Mouse (Mus musculus) forebrain, postnatal 0 days (tissue): ENCODE measurements around the gene Hhipl2. TPM values are rescaled to one million over a fixed set of nuclear protein-coding genes. Genes with fewer than 3 reads are reported as not detected.
A peak's percentile ranks its signal among the peaks of the same experiment; 100 is the strongest.
"Not testable (repeated sequence)": the region's sequence is repeated elsewhere in the genome, so short reads cannot be mapped to it uniquely, and the experiment has no call there.

Source experiments
- ATAC-seq: fragments of 200-750 bp; cut with Nextera tagmentation; 2 replicates; pipeline ENCODE4 v1.8.0; 2017; ENCODE audit warnings: mild to moderate bottlenecking, moderate library complexity
- DNase-seq: peaks from one replicate; pipeline ENCODE4 v3.0.0-alpha.2; 2015
- H3K27ac ChIP-seq: fragments of 300-500 bp; sonication (generic); 2 replicates; pipeline ENCODE4 v1.5.1; 2014; ENCODE audit warnings: low read depth, mild to moderate bottlenecking, antibody characterized with exemption, low read length, moderate library complexity, mixed read lengths
- H3K27me3 ChIP-seq: fragments of 300-500 bp; sonication (generic); 2 replicates; pipeline ENCODE4 v1.6.1; 2014; ENCODE audit warnings: mild to moderate bottlenecking, low read length, mixed read lengths; ENCODE audit not compliant: insufficient read depth
- H3K36me3 ChIP-seq: fragments of 300-500 bp; sonication (generic); 2 replicates; pipeline ENCODE4 v1.6.1; 2014; ENCODE audit warnings: mild to moderate bottlenecking, moderate library complexity; ENCODE audit not compliant: insufficient read depth
- H3K4me1 ChIP-seq: fragments of 300-500 bp; sonication (generic); 2 replicates; pipeline ENCODE4 v1.6.1; 2014; ENCODE audit warnings: antibody characterized with exemption; ENCODE audit not compliant: insufficient read depth
- H3K4me2 ChIP-seq: fragments of 300-500 bp; sonication (generic); 2 replicates; pipeline ENCODE4 v1.6.1; 2014; ENCODE audit warnings: low read depth, mild to moderate bottlenecking, moderate library complexity
- H3K4me3 ChIP-seq: fragments of 300-500 bp; sonication (generic); 2 replicates; pipeline ENCODE4 v1.5.1; 2014; ENCODE audit warnings: low read depth, low read length, mixed read lengths
- H3K9ac ChIP-seq: fragments of 300-500 bp; sonication (generic); 2 replicates; pipeline ENCODE4 v1.6.1; 2014; ENCODE audit warnings: mild to moderate bottlenecking
- H3K9me3 ChIP-seq: fragments of 300-500 bp; sonication (generic); 2 replicates; pipeline ENCODE4 v1.6.1; 2016; ENCODE audit warnings: low read length
- CTCF ChIP-seq: sonication (generic); IDR thresholded peaks from 2 replicates; pipeline ENCODE4 v1.5.1; 2016; ENCODE audit warnings: antibody characterized with exemption, control low read depth, low read depth
- WGBS: fragments of 180-500 bp; shearing (Covaris S2); extraction: QIAGEN DNeasy Blood & Tissue Kit; methylation state at CpG from one replicate; pipeline ENCODE4 v1.1.7; 2014; 5-methylcytosine and 5-hydroxymethylcytosine counted together
- polyA plus RNA-seq: library from polyadenylated mRNA; unstranded; fragments of >200 nt; fragmentation: Nextera tagmentation; extraction: Ambion mirVana; gene quantifications from 2 replicates; pipeline ENCODE4 v1.2.1, GENCODE M21; 2015
- total RNA-seq: library from RNA; depleted of rRNA; stranded (reverse); fragments of >200 nt; gene quantifications from 2 replicates; pipeline ENCODE4 v1.2.3, GENCODE M21; 2014; rRNA removed

The Hhipl2 gene
- 0.33 and 0.46 TPM in 2 replicates for total RNA-seq
- polyA plus RNA-seq, result 0.07 TPM in 1 of 2 replicates, not detected in the other

GRCm38 (mm10) chr1:183417873-183418272 lies at the start of gene Hhipl2:
TSS of gene Hhipl2 (plus strand) at chr1:183418215.
- Histone ChIP-seq H3K36me3 (no peaks in the 10 kb centered on the region), H3K27me3 (no peaks in the 10 kb centered on the region), H3K27ac (no peak within 1 kb of the TSS), H3K4me2 (no peak within 1 kb of the TSS), H3K4me3 (no peak within 1 kb of the TSS), H3K9ac (no peak within 1 kb of the TSS), H3K4me1 (no peaks in the 10 kb centered on the region), H3K9me3 (no peaks in the 10 kb centered on the region)
- 71% methylated on average over 12 of the region's 12 CpGs for WGBS
- ATAC-seq (no peak), DNase-seq (no peak)
- no peak for TF ChIP-seq CTCF

- peak overlapping the region; percentile 93 for H3K4me2 ChIP-seq
- peak overlapping the region; percentile 81 for H3K9ac ChIP-seq
- H3K36me3 ChIP-seq, result peaks cover 12% of the 10 kb centered on the region
- H3K27ac ChIP-seq, result peak overlapping the region; percentile 76
- ATAC-seq, result peak; percentile 56
- H3K27me3 ChIP-seq, result no peaks in the 10 kb centered on the region
- H3K9me3 ChIP-seq, result no peaks in the 10 kb centered on the region
- WGBS, result 1% methylated on average over 55 of the region's 56 CpGs
- DNase-seq, result peak; percentile 34
- H3K4me1 ChIP-seq, result 0 out of 2 replicates have a peak, but pooled peaks cover 5% of the 10 kb centered on the region
- TF ChIP-seq CTCF, result no peak
- H3K4me3 ChIP-seq, result peak overlapping the region; percentile 89
Observed at GRCm38 (mm10) chr1:183368601-183369400, 49.2 kb upstream of the Hhipl2 start.

DNA sequence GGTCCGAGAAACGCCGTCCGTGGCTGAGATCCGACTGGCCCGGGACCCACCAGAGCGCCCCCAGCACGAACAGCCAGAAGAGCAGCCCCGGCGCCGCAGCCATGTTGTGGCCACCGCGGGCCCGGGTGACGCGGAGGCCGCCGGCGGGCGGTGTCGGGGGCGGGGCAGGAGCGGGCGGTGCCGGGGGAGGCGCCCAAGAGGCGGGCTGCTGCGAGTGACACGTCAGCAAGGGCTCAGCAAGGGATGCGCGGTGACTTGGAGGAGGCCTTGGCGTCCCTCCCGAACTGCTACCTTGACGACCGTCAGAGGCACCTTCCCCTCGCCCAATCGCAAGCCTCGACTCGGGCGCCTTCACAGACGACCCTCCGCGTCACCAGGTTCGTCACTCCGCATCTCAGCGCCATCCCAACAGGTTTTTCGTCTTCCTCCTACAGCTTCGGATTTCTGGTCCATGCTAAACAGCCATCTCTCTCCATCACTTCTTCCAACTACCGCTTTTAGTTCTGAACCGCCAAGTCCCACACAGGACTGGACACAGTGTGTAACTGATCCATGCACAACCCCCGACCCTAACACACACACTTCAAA lies 48.5 kb upstream of the Hhipl2 start, which contains the start of gene Mia3:
Gene Mia3 (minus strand): TSS at position 127 of the 588 bp plus-strand sequence.
- DNase-seq (peak; percentile 98), ATAC-seq (peak; percentile 99)
- peak within 1 kb of the TSS; percentile 76 for H3K27ac ChIP-seq
- H3K4me1 ChIP-seq, result 0 out of 2 replicates have a peak, but pooled peaks cover 5% of the 10 kb centered on the region
- WGBS, result 1% methylated on average over 45 of the region's 51 CpGs
- TF ChIP-seq CTCF, result peak; percentile 26
- H3K9ac ChIP-seq, result peak within 1 kb of the TSS; percentile 81
- H3K4me3 ChIP-seq, result peak within 1 kb of the TSS; percentile 89
- H3K27me3 ChIP-seq, result no peaks in the 10 kb centered on the region
- peaks cover 5% of the 10 kb centered on the region for H3K36me3 ChIP-seq
- H3K4me2 ChIP-seq, result peak within 1 kb of the TSS; percentile 93
- no peaks in the 10 kb centered on the region for H3K9me3 ChIP-seq

DNA sequence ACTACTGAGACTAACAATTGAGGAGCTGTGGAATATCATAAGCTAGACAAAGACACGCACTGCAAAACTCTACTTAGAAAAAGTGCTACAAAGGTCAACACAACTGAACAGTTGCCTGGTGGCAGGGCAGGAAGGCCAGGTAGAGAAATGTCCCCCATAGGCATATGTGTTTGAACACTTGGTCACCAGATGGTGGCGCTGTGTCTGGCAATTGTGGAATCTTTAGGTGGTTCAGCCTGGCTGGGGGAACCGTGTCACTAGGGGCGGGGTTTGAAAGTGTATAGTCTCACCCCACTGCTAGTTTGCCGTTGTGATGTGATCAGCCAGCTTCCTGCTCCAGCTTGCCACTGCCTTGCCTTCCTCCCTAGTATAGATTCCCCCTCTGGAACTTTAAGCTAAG lies 43.3 kb upstream of the Hhipl2 start:
- DNase-seq (no peak), ATAC-seq (no peak)
- H3K9me3 ChIP-seq, result no peaks in the 10 kb centered on the region
- TF ChIP-seq CTCF, result no peak
- no peaks in the 10 kb centered on the region for H3K4me1 ChIP-seq
- H3K4me2 ChIP-seq, result no peak overlapping the region
- no peak overlapping the region for H3K27ac ChIP-seq
- H3K4me3 ChIP-seq, result no peak overlapping the region
- no peaks in the 10 kb centered on the region for H3K36me3 ChIP-seq
- H3K27me3 ChIP-seq, result no peaks in the 10 kb centered on the region
- no peak overlapping the region for H3K9ac ChIP-seq
- 81% methylated on average over 5 of the region's 5 CpGs for WGBS

DNA sequence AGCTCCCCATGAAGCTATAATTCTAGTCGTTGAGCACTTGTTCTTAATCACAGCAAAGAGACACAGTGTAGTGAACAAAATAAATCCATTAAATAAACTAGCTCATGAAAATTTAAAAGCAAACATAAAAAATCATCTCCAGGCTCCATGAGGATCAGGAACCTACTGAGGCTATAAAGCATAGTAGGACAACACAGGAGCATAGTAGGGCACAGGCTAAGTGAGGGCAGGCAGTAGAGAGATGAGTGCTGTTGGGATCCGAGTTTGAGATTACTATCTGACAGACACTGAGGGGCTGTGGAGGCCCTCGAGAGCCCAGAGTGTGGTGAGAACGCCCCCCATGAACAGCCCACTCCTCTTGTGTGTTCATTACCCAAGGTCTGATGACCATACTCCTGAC lies 41.0 kb upstream of the Hhipl2 start:
- no peak for TF ChIP-seq CTCF
- no peaks in the 10 kb centered on the region for H3K4me1 ChIP-seq
- H3K36me3 ChIP-seq, result no peaks in the 10 kb centered on the region
- DNase-seq (no peak), ATAC-seq (no peak)
- no peaks in the 10 kb centered on the region for H3K9me3 ChIP-seq
- H3K27ac ChIP-seq, result no peak overlapping the region
- no peak overlapping the region for H3K9ac ChIP-seq
- H3K4me3 ChIP-seq, result no peak overlapping the region
- H3K27me3 ChIP-seq, result peaks cover 1% of the 10 kb centered on the region; the same call in 1 of the 2 replicates
- 83% methylated on average over 4 of the region's 4 CpGs for WGBS
- H3K4me2 ChIP-seq, result no peak overlapping the region

- ATAC-seq (no peak), DNase-seq (no peak)
- no peaks in the 10 kb centered on the region for H3K36me3 ChIP-seq
- H3K9me3 ChIP-seq, result no peaks in the 10 kb centered on the region
- peaks cover 10% of the 10 kb centered on the region for H3K27me3 ChIP-seq
- no peak overlapping the region for H3K27ac ChIP-seq
- no peaks in the 10 kb centered on the region for H3K4me1 ChIP-seq
- no peak overlapping the region for H3K4me3 ChIP-seq
- no peak overlapping the region for H3K9ac ChIP-seq
- TF ChIP-seq CTCF, result no peak
- H3K4me2 ChIP-seq, result no peak overlapping the region
- WGBS, result 88% methylated on average over 10 of the region's 10 CpGs
Observed at GRCm38 (mm10) chr1:183378321-183378941, 39.6 kb upstream of the Hhipl2 start.

DNA sequence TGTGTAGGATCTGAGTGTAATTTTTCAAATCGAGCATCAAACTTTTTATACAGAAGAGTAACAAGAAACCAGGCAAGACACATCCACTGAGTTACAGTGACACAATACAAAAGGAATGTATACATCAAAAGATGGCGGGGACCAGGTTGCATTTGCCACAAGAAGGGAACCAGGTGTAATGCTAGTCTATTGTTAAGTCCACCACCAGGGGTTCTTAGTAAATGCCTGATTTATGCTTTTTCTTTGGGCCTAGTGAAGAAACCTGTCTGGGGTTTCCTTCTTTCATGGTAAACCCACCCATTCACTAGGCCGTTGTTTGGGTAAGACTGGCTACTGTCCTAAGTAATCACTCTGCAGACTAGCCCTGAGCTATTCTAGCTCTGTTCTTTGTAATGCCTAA lies 38.6 kb upstream of the Hhipl2 start:
- WGBS, result 81% methylated on average over 3 of the region's 3 CpGs
- H3K9me3 ChIP-seq, H3K4me1 ChIP-seq, H3K4me3 ChIP-seq, H3K27ac ChIP-seq, ATAC-seq, H3K36me3 ChIP-seq, H3K9ac ChIP-seq, DNase-seq, H3K4me2 ChIP-seq: not testable (repeated sequence)
- H3K27me3 ChIP-seq, result peaks cover 17% of the 10 kb centered on the region
